Mouse (Mus musculus) midbrain, embryonic 11.5 days (tissue): ENCODE measurements around the gene Dennd1a. TPM values are rescaled to one million over a fixed set of nuclear protein-coding genes. Genes with fewer than 3 reads are reported as not detected.

ENCODE experiments used
- ATAC-seq: fragments of 200-750 bp; cut with Nextera tagmentation; 2 replicates; pipeline ENCODE4 v1.8.0; 2017; ENCODE audit warnings: moderate TSS enrichment, moderate library complexity; ENCODE audit not compliant: low FRiP score
- DNase-seq: peaks from one replicate; pipeline ENCODE4 v3.0.0; 2015; ENCODE audit warnings: low spot score; ENCODE audit errors: missing footprints
- H3K27ac ChIP-seq: fragments of 300-500 bp; sonication (generic); 2 replicates; pipeline ENCODE4 v1.5.1; 2014; ENCODE audit warnings: low read depth, low read length
- H3K27me3 ChIP-seq: fragments of 300-500 bp; sonication (generic); 2 replicates; pipeline ENCODE4 v1.6.1; 2014; ENCODE audit warnings: mild to moderate bottlenecking, low read length, moderate library complexity, mixed read lengths; ENCODE audit not compliant: control insufficient read depth, insufficient read depth
- H3K36me3 ChIP-seq: fragments of 300-500 bp; sonication (generic); 2 replicates; pipeline ENCODE4 v1.6.1; 2014; ENCODE audit warnings: mild to moderate bottlenecking, low read length, moderate library complexity, mixed read lengths; ENCODE audit not compliant: control insufficient read depth, insufficient read depth
- H3K4me1 ChIP-seq: fragments of 300-500 bp; sonication (generic); 2 replicates; pipeline ENCODE4 v1.6.1; 2014; ENCODE audit warnings: low read length; ENCODE audit not compliant: control insufficient read depth, insufficient read depth
- H3K4me2 ChIP-seq: fragments of 300-500 bp; sonication (generic); 2 replicates; pipeline ENCODE4 v1.6.1; 2014; ENCODE audit warnings: mild to moderate bottlenecking, moderate library complexity
- H3K4me3 ChIP-seq: fragments of 300-500 bp; sonication (generic); 2 replicates; pipeline ENCODE4 v1.5.1; 2014; ENCODE audit warnings: low read depth, low read length
- H3K9ac ChIP-seq: fragments of 300-500 bp; sonication (generic); 2 replicates; pipeline ENCODE4 v1.6.1; 2014; ENCODE audit warnings: low read length
- H3K9me3 ChIP-seq: fragments of 300-500 bp; sonication (generic); 2 replicates; pipeline ENCODE4 v1.6.1; 2016; ENCODE audit warnings: low read length; ENCODE audit not compliant: control insufficient read depth
- WGBS: fragments of 180-500 bp; shearing (Covaris S2); extraction: QIAGEN DNeasy Blood & Tissue Kit; methylation state at CpG from one replicate; pipeline ENCODE4 v1.1.7; 2014; 5-methylcytosine and 5-hydroxymethylcytosine counted together
- polyA plus RNA-seq: library from polyadenylated mRNA; unstranded; fragments of >200 nt; fragmentation: Nextera tagmentation; extraction: Ambion mirVana; gene quantifications from 2 replicates; pipeline ENCODE4 v1.2.1, GENCODE M21; 2014

Dennd1a gene
- polyA plus RNA-seq, 1 experiment from 2014 or later: 8.8 TPM

GRCm38 (mm10) chr2:37760633-37761032 is 526.6 kb downstream of the Dennd1a start:
- ATAC-seq: no peak
- Histone ChIP-seq H3K9me3 (no peaks in the 10 kb centered on the region), H3K4me3 (no peak overlapping the region), H3K36me3 (no peaks in the 10 kb centered on the region), H3K9ac (no peak overlapping the region), H3K4me2 (no peak overlapping the region), H3K27ac (no peak overlapping the region), H3K27me3 (no peaks in the 10 kb centered on the region; the same call in 1 of the 2 replicates), H3K4me1 (peaks cover 11% of the 10 kb centered on the region)
- 37% methylated on average over 6 of the region's 6 CpGs for WGBS
- peak; percentile 81 for DNase-seq

GRCm38 (mm10) chr2:37758343-37759015 is 528.7 kb downstream of the Dennd1a start:
- DNase-seq: peak; percentile 94
- Histone ChIP-seq H3K27me3 (no peaks in the 10 kb centered on the region; the same call in 1 of the 2 replicates), H3K36me3 (no peaks in the 10 kb centered on the region), H3K4me2 (peak overlapping the region; percentile 34), H3K27ac (no peak overlapping the region; the same call in 1 of the 2 replicates), H3K9me3 (no peaks in the 10 kb centered on the region), H3K9ac (peak overlapping the region; percentile 51; the same call in 1 of the 2 replicates), H3K4me1 (peaks cover 4% of the 10 kb centered on the region; the same call in 1 of the 2 replicates), H3K4me3 (no peak overlapping the region)
- WGBS: 9% methylated on average over 21 of the region's 21 CpGs
- ATAC-seq: peak; percentile 71

- ATAC-seq (no peak), DNase-seq (no peak)
- Histone ChIP-seq H3K9me3 (no peaks in the 10 kb centered on the region), H3K9ac (peak overlapping the region; percentile 51; the same call in 1 of the 2 replicates), H3K4me2 (no peak overlapping the region), H3K4me1 (peaks cover 4% of the 10 kb centered on the region; the same call in 1 of the 2 replicates), H3K27me3 (no peaks in the 10 kb centered on the region; the same call in 1 of the 2 replicates), H3K4me3 (no peak overlapping the region), H3K36me3 (no peaks in the 10 kb centered on the region), H3K27ac (peak overlapping the region; percentile 25; the same call in 1 of the 2 replicates)
- 83% methylated on average over 4 of the region's 4 CpGs for WGBS
Measured at GRCm38 (mm10) chr2:37757784-37758183, 529.4 kb downstream of the Dennd1a start.

- Histone ChIP-seq H3K36me3 (no peaks in the 10 kb centered on the region), H3K4me2 (no peak overlapping the region), H3K9ac (no peak overlapping the region), H3K4me1 (peaks cover 4% of the 10 kb centered on the region; the same call in 1 of the 2 replicates), H3K27ac (no peak overlapping the region), H3K9me3 (no peaks in the 10 kb centered on the region), H3K4me3 (no peak overlapping the region), H3K27me3 (no peaks in the 10 kb centered on the region; the same call in 1 of the 2 replicates)
- WGBS: 86% methylated on average over 5 of the region's 5 CpGs
- ATAC-seq (no peak), DNase-seq (no peak)
Measured at GRCm38 (mm10) chr2:37757016-37757415, 530.2 kb downstream of the Dennd1a start.

- Histone ChIP-seq H3K9ac (no peak overlapping the region), H3K27me3 (no peaks in the 10 kb centered on the region), H3K9me3 (no peaks in the 10 kb centered on the region), H3K36me3 (no peaks in the 10 kb centered on the region), H3K27ac (no peak overlapping the region), H3K4me3 (no peak overlapping the region), H3K4me2 (no peak overlapping the region), H3K4me1 (peaks cover 4% of the 10 kb centered on the region; the same call in 1 of the 2 replicates)
- no peak for DNase-seq
- 75% methylated on average over 2 of the region's 2 CpGs for WGBS
- ATAC-seq: no peak
Measured at GRCm38 (mm10) chr2:37756220-37756930, 530.8 kb downstream of the Dennd1a start.

- ATAC-seq (no peak), DNase-seq (no peak)
- no peaks in the 10 kb centered on the region for H3K36me3 ChIP-seq
- no peaks in the 10 kb centered on the region for H3K9me3 ChIP-seq
- no peaks in the 10 kb centered on the region for H3K27me3 ChIP-seq
- WGBS: 89% methylated on average over 1 of the region's 1 CpGs
- H3K4me3 ChIP-seq: no peak overlapping the region
- no peak overlapping the region for H3K4me2 ChIP-seq
- H3K9ac ChIP-seq: no peak overlapping the region
- no peak overlapping the region for H3K27ac ChIP-seq
- H3K4me1 ChIP-seq: no peaks in the 10 kb centered on the region
Measured at GRCm38 (mm10) chr2:37751114-37751513, 536.1 kb downstream of the Dennd1a start.

GRCm38 (mm10) chr2:37749323-37749722 is 537.9 kb downstream of the Dennd1a start:
- H3K36me3 ChIP-seq: no peaks in the 10 kb centered on the region
- H3K4me3 ChIP-seq: no peak overlapping the region
- no peaks in the 10 kb centered on the region for H3K27me3 ChIP-seq
- no peak overlapping the region for H3K4me2 ChIP-seq
- ATAC-seq: no peak
- no peak for DNase-seq
- H3K9me3 ChIP-seq: no peaks in the 10 kb centered on the region
- WGBS: 90% methylated on average over 6 of the region's 6 CpGs
- H3K4me1 ChIP-seq: no peaks in the 10 kb centered on the region
- no peak overlapping the region for H3K9ac ChIP-seq
- H3K27ac ChIP-seq: no peak overlapping the region
